Mouse (Mus musculus) spleen, postnatal 36 days (tissue): ENCODE results near the gene Ripply2.
"Not testable (repeated sequence)": the region's sequence is repeated elsewhere in the genome, so short reads cannot be mapped to it uniquely, and the experiment has no call there.

ENCODE experiments used
- DNase-seq, 2 experiments: peaks; one replicate each; pipeline ENCODE4 v3.0.0; 2022; ENCODE audit warnings: low spot score in 2 of 2, mixed read lengths in 1 of 2

Ripply2 gene

GRCm38 (mm10) chr9:87015288-87015937, at the start of gene Ripply2:
Gene Ripply2 (plus strand): TSS chr9:87015537.
- no peak for DNase-seq

- DNase-seq: not testable (repeated sequence)
Observed at GRCm38 (mm10) chr9:86972471-86972870, 42.9 kb upstream of the Ripply2 start.

- DNase-seq: no peak
Observed at GRCm38 (mm10) chr9:86973562-86973961, 41.8 kb upstream of the Ripply2 start.

- DNase-seq: no peak
Observed at GRCm38 (mm10) chr9:86976896-86977295, 38.4 kb upstream of the Ripply2 start.

GRCm38 (mm10) chr9:86978257-86978907, 37.0 kb upstream of the Ripply2 start:
- DNase-seq: no peak

- no peak for DNase-seq
Observed at GRCm38 (mm10) chr9:86980048-86980447, 35.3 kb upstream of the Ripply2 start.

GRCm38 (mm10) chr9:86980942-86981341, 34.4 kb upstream of the Ripply2 start:
- DNase-seq: no peak

GRCm38 (mm10) chr9:86981551-86981950, 33.8 kb upstream of the Ripply2 start:
- DNase-seq: no peak

- DNase-seq: no peak
Observed at GRCm38 (mm10) chr9:86984583-86984982, 30.8 kb upstream of the Ripply2 start.

- no peak for DNase-seq
Observed at GRCm38 (mm10) chr9:86985105-86985504, 30.2 kb upstream of the Ripply2 start.

- DNase-seq: no peak
Observed at GRCm38 (mm10) chr9:86986703-86987296, 28.5 kb upstream of the Ripply2 start.

GRCm38 (mm10) chr9:86989822-86990221, 25.5 kb upstream of the Ripply2 start:
- no peak for DNase-seq

GRCm38 (mm10) chr9:86991758-86992157, 23.6 kb upstream of the Ripply2 start:
- DNase-seq: no peak

GRCm38 (mm10) chr9:86997046-86997691, 18.2 kb upstream of the Ripply2 start:
- no peak for DNase-seq

- DNase-seq: no peak
Observed at GRCm38 (mm10) chr9:86999956-87000582, 15.3 kb upstream of the Ripply2 start.

GRCm38 (mm10) chr9:87004701-87005434, 10.5 kb upstream of the Ripply2 start:
- DNase-seq: no peak

- DNase-seq: no peak
Observed at GRCm38 (mm10) chr9:87005435-87005779, 9.9 kb upstream of the Ripply2 start.

GRCm38 (mm10) chr9:87008507-87008906, 6.8 kb upstream of the Ripply2 start:
- no peak for DNase-seq

GRCm38 (mm10) chr9:87008919-87009318, 6.4 kb upstream of the Ripply2 start:
- no peak for DNase-seq

- no peak for DNase-seq
Observed at GRCm38 (mm10) chr9:87015938-87016294, 579 bp downstream of the Ripply2 start.

GRCm38 (mm10) chr9:87021778-87022523, 6.6 kb downstream of the Ripply2 start, which contains the start of gene Cyb5r4:
Gene Cyb5r4 (plus strand): TSS chr9:87022014.
- peak; percentile 93 to 95 for DNase-seq
